Mouse (Mus musculus): Measurements from ENCODE around the gene Zfp775.
A peak's percentile ranks its signal among the peaks of the same experiment; 100 is the strongest.

The Zfp775 gene

GRCm38 (mm10) chr6:48628808-48629660, 27.2 kb downstream of the Zfp775 start:
- peak; percentile 51 to 55 for DNase-seq

GRCm38 (mm10) chr6:48629661-48630034, 27.8 kb downstream of the Zfp775 start:
- DNase-seq = no peak

- DNase-seq = no peak
Measured at GRCm38 (mm10) chr6:48630831-48631230, 29.0 kb downstream of the Zfp775 start.

- DNase-seq = no peak
Measured at GRCm38 (mm10) chr6:48635105-48635504, 33.2 kb downstream of the Zfp775 start.

GRCm38 (mm10) chr6:48636515-48636914, 34.7 kb downstream of the Zfp775 start:
- DNase-seq = no peak

GRCm38 (mm10) chr6:48637811-48638500, 36.1 kb downstream of the Zfp775 start:
- DNase-seq = no peak

- no peak for DNase-seq
Measured at GRCm38 (mm10) chr6:48638553-48638952, 36.7 kb downstream of the Zfp775 start.

GRCm38 (mm10) chr6:48641391-48641790, 39.5 kb downstream of the Zfp775 start:
- no peak for DNase-seq

GRCm38 (mm10) chr6:48642764-48643292, 41.0 kb downstream of the Zfp775 start:
- peak; percentile 49 to 53 for DNase-seq

- peak; percentile 84 to 86 for DNase-seq
Measured at GRCm38 (mm10) chr6:48645660-48646308, 43.9 kb downstream of the Zfp775 start.

GRCm38 (mm10) chr6:48646309-48646690, 44.4 kb downstream of the Zfp775 start:
- no peak for DNase-seq

GRCm38 (mm10) chr6:48646995-48647394, 45.1 kb downstream of the Zfp775 start, which contains the start of gene Gimap8:
Gimap8 (plus strand) TSS chr6:48647234.
- DNase-seq = peak; percentile 84 to 89

GRCm38 (mm10) chr6:48647611-48648010, 45.7 kb downstream of the Zfp775 start:
- DNase-seq = no peak

GRCm38 (mm10) chr6:48648779-48649178, 46.9 kb downstream of the Zfp775 start:
- DNase-seq = no peak

GRCm38 (mm10) chr6:48650041-48650440, 48.2 kb downstream of the Zfp775 start:
- DNase-seq = no peak

- DNase-seq = no peak
Measured at GRCm38 (mm10) chr6:48658721-48659120, 56.9 kb downstream of the Zfp775 start.

GRCm38 (mm10) chr6:48664750-48665149, 62.9 kb downstream of the Zfp775 start:
- DNase-seq = peak; percentile 40 to 58

GRCm38 (mm10) chr6:48665471-48665870, 63.6 kb downstream of the Zfp775 start:
- DNase-seq = no peak

- no peak for DNase-seq
Measured at GRCm38 (mm10) chr6:48666159-48666586, 64.3 kb downstream of the Zfp775 start.

GRCm38 (mm10) chr6:48668022-48668421, 66.2 kb downstream of the Zfp775 start:
- no peak for DNase-seq

GRCm38 (mm10) chr6:48669446-48669969, 67.6 kb downstream of the Zfp775 start:
- no peak for DNase-seq

Data from B cell, adult 2 months (primary cell).